Mouse (Mus musculus) heart, embryonic 15.5 days (tissue): ENCODE measurements around the gene Meis2. TPM values are rescaled to one million over a fixed set of nuclear protein-coding genes. Genes with fewer than 3 reads are reported as not detected.

Experiments used
- ATAC-seq: fragments of 200-750 bp; cut with Nextera tagmentation; replicated peaks from 2 replicates; pipeline ENCODE4 v1.8.0; 2017; ENCODE audit warnings: low read depth, moderate TSS enrichment; ENCODE audit not compliant: insufficient number of reproducible peaks, insufficient read depth, low FRiP score
- H3K27ac ChIP-seq: fragments of 300-500 bp; sonication (generic); 2 replicates; pipeline ENCODE4 v1.5.1; 2015; ENCODE audit warnings: mild to moderate bottlenecking, inconsistent platforms
- H3K27me3 ChIP-seq: fragments of 300-500 bp; sonication (generic); 2 replicates; pipeline ENCODE4 v1.6.1; 2015; ENCODE audit warnings: inconsistent platforms
- H3K36me3 ChIP-seq: fragments of 300-500 bp; sonication (generic); 2 replicates; pipeline ENCODE4 v1.6.1; 2015; ENCODE audit warnings: mild to moderate bottlenecking, inconsistent platforms
- H3K4me1 ChIP-seq: fragments of 300-500 bp; sonication (generic); replicated peaks from 2 replicates; pipeline ENCODE4 v1.6.1; 2015; ENCODE audit warnings: inconsistent platforms
- H3K4me2 ChIP-seq: fragments of 300-500 bp; sonication (generic); 2 replicates; pipeline ENCODE4 v1.6.1; 2015; ENCODE audit warnings: inconsistent platforms, mild to moderate bottlenecking, moderate library complexity
- H3K4me3 ChIP-seq: fragments of 300-500 bp; sonication (generic); 2 replicates; pipeline ENCODE4 v1.5.1; 2015; ENCODE audit warnings: mild to moderate bottlenecking, inconsistent platforms
- H3K9ac ChIP-seq: fragments of 300-500 bp; sonication (generic); 2 replicates; pipeline ENCODE4 v1.6.1; 2015; ENCODE audit warnings: mild to moderate bottlenecking, inconsistent platforms
- H3K9me3 ChIP-seq: fragments of 300-500 bp; sonication (generic); replicated peaks from 2 replicates; pipeline ENCODE4 v1.6.1; 2016; ENCODE audit warnings: inconsistent platforms
- WGBS: fragments of 180-500 bp; shearing (Covaris S2); methylation state at CpG from one replicate; pipeline ENCODE4 v1.1.7; 2015; ENCODE audit warnings: mixed read lengths; 5-methylcytosine and 5-hydroxymethylcytosine counted together
- polyA plus RNA-seq: library from polyadenylated mRNA; unstranded; fragments of >200 nt; fragmentation: Nextera tagmentation; extraction: Ambion mirVana; gene quantifications from 2 replicates; pipeline ENCODE4 v1.2.1, GENCODE M21; 2015

Gene Meis2
- polyA plus RNA-seq, 1 experiment from 2014 or later: 25.7 TPM

- no peak for ATAC-seq
- Histone ChIP-seq H3K27me3 (no peaks in the 10 kb centered on the region), H3K9me3 (no peaks in the 10 kb centered on the region), H3K27ac (peak overlapping the region; percentile 99), H3K4me2 (peak overlapping the region; percentile 81), H3K9ac (peak overlapping the region; percentile 95), H3K36me3 (peaks cover 4% of the 10 kb centered on the region; the same call in 1 of the 2 replicates), H3K4me1 (peaks cover 35% of the 10 kb centered on the region), H3K4me3 (peak overlapping the region; percentile 89)
- 19% methylated on average over 19 of the region's 19 CpGs for WGBS
Observed at GRCm38 (mm10) chr2:116060210-116060609, 5.4 kb downstream of the Meis2 start.

GRCm38 (mm10) chr2:116059661-116060060, 6.0 kb downstream of the Meis2 start:
- peaks cover 4% of the 10 kb centered on the region; the same call in 1 of the 2 replicates for H3K36me3 ChIP-seq
- WGBS: 68% methylated on average over 1 of the region's 1 CpGs
- no peaks in the 10 kb centered on the region for H3K9me3 ChIP-seq
- peaks cover 38% of the 10 kb centered on the region for H3K4me1 ChIP-seq
- peak overlapping the region; percentile 89; the same call in 1 of the 2 replicates for H3K4me3 ChIP-seq
- H3K27me3 ChIP-seq: no peaks in the 10 kb centered on the region
- no peak overlapping the region for H3K9ac ChIP-seq
- peak overlapping the region; percentile 81 for H3K4me2 ChIP-seq
- no peak overlapping the region for H3K27ac ChIP-seq
- no peak for ATAC-seq

GRCm38 (mm10) chr2:116059066-116059465, 6.6 kb downstream of the Meis2 start:
- peak overlapping the region; percentile 22; the same call in 1 of the 2 replicates for H3K4me3 ChIP-seq
- ATAC-seq: no peak
- H3K4me1 ChIP-seq: peaks cover 40% of the 10 kb centered on the region
- 43% methylated on average over 3 of the region's 3 CpGs for WGBS
- H3K27me3 ChIP-seq: no peaks in the 10 kb centered on the region
- H3K27ac ChIP-seq: 0 out of 2 replicates have a peak overlapping the region, but pooled peaks have one; percentile 29
- H3K4me2 ChIP-seq: peak overlapping the region; percentile 40
- no peaks in the 10 kb centered on the region for H3K9me3 ChIP-seq
- H3K9ac ChIP-seq: no peak overlapping the region
- peaks cover 4% of the 10 kb centered on the region; the same call in 1 of the 2 replicates for H3K36me3 ChIP-seq

- Histone ChIP-seq H3K27ac (no peak overlapping the region), H3K4me3 (peak overlapping the region; percentile 22), H3K9ac (no peak overlapping the region), H3K9me3 (no peaks in the 10 kb centered on the region), H3K27me3 (no peaks in the 10 kb centered on the region), H3K36me3 (peaks cover 4% of the 10 kb centered on the region; the same call in 1 of the 2 replicates), H3K4me2 (peak overlapping the region; percentile 40), H3K4me1 (peaks cover 45% of the 10 kb centered on the region)
- WGBS: 54% methylated on average over 9 of the region's 9 CpGs
- no peak for ATAC-seq
Observed at GRCm38 (mm10) chr2:116058511-116058910, 7.1 kb downstream of the Meis2 start.

GRCm38 (mm10) chr2:116056826-116057225, 8.8 kb downstream of the Meis2 start:
- no peak for ATAC-seq
- H3K9ac ChIP-seq: 0 out of 2 replicates have a peak overlapping the region, but pooled peaks have one; percentile 3
- H3K4me2 ChIP-seq: peak overlapping the region; percentile 40
- WGBS: 51% methylated on average over 7 of the region's 7 CpGs
- peaks cover 59% of the 10 kb centered on the region for H3K4me1 ChIP-seq
- no peaks in the 10 kb centered on the region for H3K27me3 ChIP-seq
- peak overlapping the region; percentile 10 for H3K4me3 ChIP-seq
- no peak overlapping the region for H3K27ac ChIP-seq
- H3K9me3 ChIP-seq: no peaks in the 10 kb centered on the region
- peaks cover 4% of the 10 kb centered on the region; the same call in 1 of the 2 replicates for H3K36me3 ChIP-seq

- peaks cover 59% of the 10 kb centered on the region for H3K4me1 ChIP-seq
- peak overlapping the region; percentile 40 for H3K4me2 ChIP-seq
- no peak overlapping the region for H3K27ac ChIP-seq
- no peak for ATAC-seq
- H3K9ac ChIP-seq: no peak overlapping the region; the same call in 1 of the 2 replicates
- WGBS: 47% methylated on average over 13 of the region's 13 CpGs
- peaks cover 4% of the 10 kb centered on the region; the same call in 1 of the 2 replicates for H3K36me3 ChIP-seq
- H3K9me3 ChIP-seq: no peaks in the 10 kb centered on the region
- no peaks in the 10 kb centered on the region for H3K27me3 ChIP-seq
- peak overlapping the region; percentile 3 for H3K4me3 ChIP-seq
Observed at GRCm38 (mm10) chr2:116055686-116056620, 9.7 kb downstream of the Meis2 start.

- H3K27me3 ChIP-seq: no peaks in the 10 kb centered on the region
- H3K36me3 ChIP-seq: peaks cover 2% of the 10 kb centered on the region; the same call in 1 of the 2 replicates
- no peaks in the 10 kb centered on the region for H3K9me3 ChIP-seq
- H3K4me3 ChIP-seq: no peak overlapping the region
- no peak overlapping the region for H3K9ac ChIP-seq
- peaks cover 59% of the 10 kb centered on the region for H3K4me1 ChIP-seq
- peak overlapping the region; percentile 34; the same call in 1 of the 2 replicates for H3K27ac ChIP-seq
- H3K4me2 ChIP-seq: 0 out of 2 replicates have a peak overlapping the region, but pooled peaks have one; percentile 11
- ATAC-seq: no peak
- WGBS: 65% methylated on average over 5 of the region's 5 CpGs
Observed at GRCm38 (mm10) chr2:116053931-116054330, 11.7 kb downstream of the Meis2 start.

GRCm38 (mm10) chr2:116052688-116053421, 12.8 kb downstream of the Meis2 start:
- H3K4me3 ChIP-seq: no peak overlapping the region
- ATAC-seq: peak; percentile 37; the same call in 1 of the 2 replicates
- H3K4me2 ChIP-seq: no peak overlapping the region
- 0 out of 2 replicates have a peak, but pooled peaks cover 2% of the 10 kb centered on the region for H3K36me3 ChIP-seq
- H3K4me1 ChIP-seq: peaks cover 57% of the 10 kb centered on the region
- no peaks in the 10 kb centered on the region for H3K9me3 ChIP-seq
- no peak overlapping the region for H3K9ac ChIP-seq
- no peaks in the 10 kb centered on the region for H3K27me3 ChIP-seq
- H3K27ac ChIP-seq: peak overlapping the region; percentile 34

GRCm38 (mm10) chr2:116051906-116052614, 13.6 kb downstream of the Meis2 start:
- 58% methylated on average over 9 of the region's 9 CpGs for WGBS
- no peak for ATAC-seq
- peak overlapping the region; percentile 34 for H3K27ac ChIP-seq
- no peak overlapping the region for H3K4me2 ChIP-seq
- H3K27me3 ChIP-seq: no peaks in the 10 kb centered on the region
- no peak overlapping the region for H3K9ac ChIP-seq
- H3K4me3 ChIP-seq: no peak overlapping the region
- no peaks in the 10 kb centered on the region for H3K9me3 ChIP-seq
- H3K4me1 ChIP-seq: peaks cover 57% of the 10 kb centered on the region
- H3K36me3 ChIP-seq: 0 out of 2 replicates have a peak, but pooled peaks cover 2% of the 10 kb centered on the region

GRCm38 (mm10) chr2:116049710-116050109, 15.9 kb downstream of the Meis2 start:
- 46% methylated on average over 9 of the region's 9 CpGs for WGBS
- Histone ChIP-seq H3K4me2 (peak overlapping the region; percentile 49), H3K36me3 (0 out of 2 replicates have a peak, but pooled peaks cover 2% of the 10 kb centered on the region), H3K4me3 (peak overlapping the region; percentile 27), H3K27ac (peak overlapping the region; percentile 55), H3K9ac (no peak overlapping the region), H3K27me3 (no peaks in the 10 kb centered on the region), H3K9me3 (no peaks in the 10 kb centered on the region), H3K4me1 (peaks cover 55% of the 10 kb centered on the region)
- 0 out of 2 replicates have a peak, but pooled peaks have one; percentile 21 for ATAC-seq
